Mouse (Mus musculus) liver, postnatal 0 days (tissue): Measurements from ENCODE around the gene Dgkb.

Experiments used
- CTCF ChIP-seq: sonication (generic); IDR thresholded peaks from 2 replicates; pipeline ENCODE4 v1.5.1; 2016; ENCODE audit warnings: antibody characterized with exemption, low read depth
- EP300 ChIP-seq: IDR thresholded peaks from 2 replicates; pipeline ENCODE4 v1.6.1; 2016; ENCODE audit warnings: antibody characterized with exemption, low read depth, mild to moderate bottlenecking

GRCm38 (mm10) chr12:38598096-38598495 is 780.6 kb downstream of the Dgkb start:
- TF ChIP-seq EP300 (no peak), CTCF (no peak)
